Mouse (Mus musculus) kidney, postnatal 4 days (tissue): Measurements from ENCODE around the gene Sigirr.

Experiments used
- DNase-seq, 2 experiments: peaks; one replicate each; pipeline ENCODE4 v3.0.0; 2021; ENCODE audit warnings: mixed read lengths in 2 of 2

Sigirr gene

GRCm38 (mm10) chr7:141099911-141100691 lies at the start of gene Sigirr:
TSS of gene Sigirr (minus strand) at chr7:141100572.
- DNase-seq: peak; percentile 66 to 78

- DNase-seq: no peak
These were observed 48.3 kb upstream of the Sigirr start for GRCm38 (mm10) chr7:141148639-141149038.

- DNase-seq: no peak
These were observed 46.7 kb upstream of the Sigirr start for GRCm38 (mm10) chr7:141147044-141147443.

GRCm38 (mm10) chr7:141146043-141146595 lies 45.7 kb upstream of the Sigirr start:
- no peak for DNase-seq

- DNase-seq: no peak
These were observed 45.0 kb upstream of the Sigirr start for GRCm38 (mm10) chr7:141145403-141145802.

- no peak for DNase-seq
These were observed 44.3 kb upstream of the Sigirr start for GRCm38 (mm10) chr7:141144650-141145049.

- DNase-seq: no peak
These were observed 43.5 kb upstream of the Sigirr start for GRCm38 (mm10) chr7:141143861-141144260.

GRCm38 (mm10) chr7:141143112-141143511 lies 42.7 kb upstream of the Sigirr start:
- DNase-seq: peak; percentile 67 to 74

GRCm38 (mm10) chr7:141141326-141141725 lies 41.0 kb upstream of the Sigirr start:
- DNase-seq: no peak

GRCm38 (mm10) chr7:141131904-141132755 lies 31.8 kb upstream of the Sigirr start:
- DNase-seq: peak in 1 of 2 experiments; percentile 14

GRCm38 (mm10) chr7:141131024-141131820 lies 30.9 kb upstream of the Sigirr start:
- DNase-seq: peak; percentile 92 to 95

- DNase-seq: no peak
These were observed 23.1 kb upstream of the Sigirr start for GRCm38 (mm10) chr7:141123517-141123856.

GRCm38 (mm10) chr7:141122689-141123516 lies 22.5 kb upstream of the Sigirr start:
- peak; percentile 98 for DNase-seq

GRCm38 (mm10) chr7:141122245-141122644 lies 21.9 kb upstream of the Sigirr start, which contains the start of gene Ptdss2:
TSS of gene Ptdss2 (plus strand) at chr7:141122382.
- DNase-seq: peak; percentile 64 to 76

- DNase-seq: peak; percentile 32 to 64
These were observed 20.7 kb upstream of the Sigirr start for GRCm38 (mm10) chr7:141121051-141121531.

GRCm38 (mm10) chr7:141120605-141121004 lies 20.2 kb upstream of the Sigirr start:
- no peak for DNase-seq

GRCm38 (mm10) chr7:141119487-141119886 lies 19.1 kb upstream of the Sigirr start:
- no peak for DNase-seq

- DNase-seq: peak; percentile 55 to 72
These were observed 17.3 kb upstream of the Sigirr start, which contains the start of gene Ano9 for GRCm38 (mm10) chr7:141117636-141118035. TSS of gene Ano9 (minus strand) at chr7:141117806.

GRCm38 (mm10) chr7:141115874-141116273 lies 15.5 kb upstream of the Sigirr start:
- DNase-seq: no peak

GRCm38 (mm10) chr7:141103161-141103560 lies 2.8 kb upstream of the Sigirr start:
- no peak for DNase-seq

- DNase-seq: no peak
These were observed 3.2 kb downstream of the Sigirr start for GRCm38 (mm10) chr7:141097177-141097576.
